Comparison of ENCODE assay signal across 31 mouse cellular contexts in genomic region chr14:115077340-115077739, GRCm38 (mm10). TPM values are rescaled to one million over a fixed set of nuclear protein-coding genes. Genes with fewer than 3 reads are reported as not detected.
A peak's percentile ranks its signal among the peaks of the same experiment; 100 is the strongest.
DNase-seq lines count a peak whose midpoint lies in the region; ATAC-seq lines count a peak whose summit lies in the region.
"Had no signal": no experiment of that assay in that cellular context is flagged by ENCODE, and none has a peak within 500 bp of the region (broad histone marks: within the 10 kb centered on the region; RNA-seq: fewer than 3 reads in every experiment).

No protein-coding gene starts in this region.

- peak; percentile 45 for ATAC-seq in forebrain, embryonic 11.5 days (replicated peaks; ENCODE audit: low FRiP score)
- ATAC-seq in forebrain, embryonic 15.5 days (replicated peaks): no peak
- ATAC-seq in midbrain, embryonic 14.5 days (ENCODE audit: low FRiP score, low TSS enrichment): no peak
- peak; percentile 72 for ATAC-seq in neural tube, embryonic 12.5 days (ENCODE audit: low FRiP score, low read depth)
- no peak for ATAC-seq in CD4-positive, CD25-positive, alpha-beta regulatory T cell, adult 4 months
- ATAC-seq in megakaryocyte progenitor cell, adult 5-6 weeks (replicated peaks; ENCODE audit: poor library complexity): no peak
- ATAC-seq: forebrain, embryonic 16.5 days had no signal

- no peaks in the 10 kb centered on the region for H3K27me3 ChIP-seq in forebrain, embryonic 11.5 days (ENCODE audit: control insufficient read depth, insufficient read depth, low read length)
- no peaks in the 10 kb centered on the region for H3K27me3 ChIP-seq in forebrain, embryonic 15.5 days
- no peaks in the 10 kb centered on the region for H3K27me3 ChIP-seq in midbrain, embryonic 10.5 days (ENCODE audit: low read depth, poor library complexity, severe bottlenecking)
- H3K27me3 ChIP-seq in midbrain, embryonic 14.5 days (ENCODE audit: control insufficient read depth, insufficient read depth, low read length): no peaks in the 10 kb centered on the region
- no peaks in the 10 kb centered on the region for H3K27me3 ChIP-seq in neural tube, embryonic 12.5 days (replicated peaks)
- H3K27me3 ChIP-seq: embryonic facial prominence, embryonic 12.5 days; heart, embryonic 12.5 days; kidney, embryonic 15.5 days; limb, embryonic 12.5 days; lung, embryonic 15.5 days; stomach, embryonic 15.5 days had no signal

- H3K4me2 ChIP-seq in forebrain, embryonic 11.5 days (ENCODE audit: low read depth, low read length, severe bottlenecking): no peak overlapping the region
- no peak overlapping the region for H3K4me2 ChIP-seq in forebrain, embryonic 15.5 days (replicated peaks)
- no peak overlapping the region for H3K4me2 ChIP-seq in midbrain, embryonic 14.5 days (ENCODE audit: low read length)
- H3K4me2 ChIP-seq in neural tube, embryonic 12.5 days (replicated peaks): peak overlapping the region; percentile 35; the same call in 1 of the 2 replicates
- H3K4me2 ChIP-seq: embryonic facial prominence, embryonic 12.5 days; heart, embryonic 12.5 days; kidney, embryonic 15.5 days; limb, embryonic 12.5 days; lung, embryonic 15.5 days; stomach, embryonic 15.5 days had no signal

- no peak overlapping the region for H3K4me3 ChIP-seq in forebrain, embryonic 11.5 days (ENCODE audit: low read depth, low read length)
- H3K4me3 ChIP-seq in forebrain, embryonic 15.5 days: no peak overlapping the region
- H3K4me3 ChIP-seq in midbrain, embryonic 10.5 days: no peak overlapping the region
- H3K4me3 ChIP-seq in midbrain, embryonic 14.5 days (replicated peaks; ENCODE audit: low read depth, low read length): no peak overlapping the region
- no peak overlapping the region for H3K4me3 ChIP-seq in neural tube, embryonic 12.5 days
- H3K4me3 ChIP-seq: embryonic facial prominence, embryonic 12.5 days; gastrocnemius, adult 2 months; heart, adult 2 months; heart, embryonic 12.5 days; kidney, embryonic 15.5 days; limb, embryonic 12.5 days; lung, embryonic 15.5 days; stomach, embryonic 15.5 days had no signal

- H3K9ac ChIP-seq in forebrain, embryonic 11.5 days (ENCODE audit: low read length): no peak overlapping the region
- no peak overlapping the region for H3K9ac ChIP-seq in forebrain, embryonic 15.5 days (replicated peaks)
- H3K9ac ChIP-seq in midbrain, embryonic 14.5 days (replicated peaks; ENCODE audit: low read length): no peak overlapping the region
- no peak overlapping the region for H3K9ac ChIP-seq in neural tube, embryonic 12.5 days
- H3K9ac ChIP-seq: embryonic facial prominence, embryonic 12.5 days; heart, embryonic 12.5 days; kidney, embryonic 15.5 days; limb, embryonic 12.5 days; lung, embryonic 15.5 days; stomach, embryonic 15.5 days had no signal

- H3K9me3 ChIP-seq in forebrain, embryonic 11.5 days (ENCODE audit: control insufficient read depth, low read length): no peaks in the 10 kb centered on the region
- no peaks in the 10 kb centered on the region for H3K9me3 ChIP-seq in forebrain, embryonic 15.5 days
- H3K9me3 ChIP-seq in midbrain, embryonic 10.5 days (replicated peaks): no peaks in the 10 kb centered on the region
- H3K9me3 ChIP-seq in midbrain, embryonic 14.5 days (ENCODE audit: control insufficient read depth, low read length): no peaks in the 10 kb centered on the region
- no peaks in the 10 kb centered on the region for H3K9me3 ChIP-seq in neural tube, embryonic 12.5 days
- H3K9me3 ChIP-seq: embryonic facial prominence, embryonic 12.5 days; heart, embryonic 12.5 days; kidney, embryonic 15.5 days; limb, embryonic 12.5 days; lung, embryonic 15.5 days; stomach, embryonic 15.5 days had no signal

- no peak overlapping the region for H3K27ac ChIP-seq in forebrain, embryonic 11.5 days (ENCODE audit: low read depth, low read length)
- H3K27ac ChIP-seq in forebrain, embryonic 15.5 days (replicated peaks): no peak overlapping the region
- H3K27ac ChIP-seq in midbrain, embryonic 10.5 days (replicated peaks): no peak overlapping the region
- H3K27ac ChIP-seq in midbrain, embryonic 14.5 days (replicated peaks; ENCODE audit: low read depth, low read length): no peak overlapping the region
- no peak overlapping the region for H3K27ac ChIP-seq in neural tube, embryonic 12.5 days
- H3K27ac ChIP-seq: embryonic facial prominence, embryonic 12.5 days; gastrocnemius, adult 2 months; heart, adult 2 months; kidney, embryonic 15.5 days; limb, embryonic 12.5 days; lung, embryonic 15.5 days; stomach, embryonic 15.5 days had no signal

- DNase-seq in forebrain, embryonic 11.5 days (ENCODE audit: low spot score): no peak
- peak; percentile 28 for DNase-seq in midbrain, embryonic 10.5 days (ENCODE audit: low spot score)
- no peak for DNase-seq in midbrain, embryonic 14.5 days
- DNase-seq in neural tube, embryonic 10.5 days (ENCODE audit: extremely low spot score, low spot score): no peak
- DNase-seq: adrenal gland, postnatal 25 days; cerebellum, adult 11-12 months; cerebellum, adult 9-11 months; gastrocnemius, adult 2 months; gastrocnemius, postnatal 36 days; heart, adult 2 months; kidney, adult 18-20 months; kidney, postnatal 25 days; right cerebral cortex, postnatal 25 days had no signal

- H3K36me3 ChIP-seq in forebrain, embryonic 11.5 days (ENCODE audit: control insufficient read depth, insufficient read depth, low read length): no peaks in the 10 kb centered on the region
- H3K36me3 ChIP-seq in forebrain, embryonic 15.5 days: no peaks in the 10 kb centered on the region
- no peaks in the 10 kb centered on the region for H3K36me3 ChIP-seq in midbrain, embryonic 10.5 days
- no peaks in the 10 kb centered on the region for H3K36me3 ChIP-seq in midbrain, embryonic 14.5 days (ENCODE audit: control insufficient read depth, insufficient read depth, low read length)
- H3K36me3 ChIP-seq in neural tube, embryonic 12.5 days: no peaks in the 10 kb centered on the region
- H3K36me3 ChIP-seq: embryonic facial prominence, embryonic 12.5 days; heart, embryonic 12.5 days; kidney, embryonic 15.5 days; limb, embryonic 12.5 days; lung, embryonic 15.5 days; stomach, embryonic 15.5 days had no signal

- WGBS in forebrain, embryonic 11.5 days: 54% methylated on average over 9 of the region's 9 CpGs
- WGBS in forebrain, embryonic 15.5 days: 46% methylated on average over 9 of the region's 9 CpGs
- 62% methylated on average over 9 of the region's 9 CpGs for WGBS in midbrain, embryonic 10.5 days
- 46% methylated on average over 9 of the region's 9 CpGs for WGBS in midbrain, embryonic 14.5 days
- 27% methylated on average over 9 of the region's 9 CpGs for WGBS in neural tube, embryonic 12.5 days

- H3K4me1 ChIP-seq in forebrain, embryonic 11.5 days (replicated peaks; ENCODE audit: control insufficient read depth, insufficient read depth, low read length): 0 out of 2 replicates have a peak, but pooled peaks cover 3% of the 10 kb centered on the region
- H3K4me1 ChIP-seq in forebrain, embryonic 15.5 days: 0 out of 2 replicates have a peak, but pooled peaks cover 4% of the 10 kb centered on the region
- H3K4me1 ChIP-seq in midbrain, embryonic 10.5 days: peaks cover 4% of the 10 kb centered on the region
- no peaks in the 10 kb centered on the region for H3K4me1 ChIP-seq in midbrain, embryonic 14.5 days (ENCODE audit: control insufficient read depth, insufficient read depth, low read length)
- peaks cover 3% of the 10 kb centered on the region; the same call in 1 of the 2 replicates for H3K4me1 ChIP-seq in neural tube, embryonic 12.5 days
- H3K4me1 ChIP-seq: embryonic facial prominence, embryonic 12.5 days; heart, embryonic 12.5 days; kidney, embryonic 15.5 days; limb, embryonic 12.5 days; lung, embryonic 15.5 days; stomach, embryonic 15.5 days had no signal

RNA-seq across cellular contexts. Expression of gene Gpc5, which starts 14.7 kb away (rescaled TPM):
- 0.48 and 0.57 TPM in 2 replicates for polyA plus RNA-seq in forebrain, embryonic 11.5 days (2014; fragmentation: Nextera tagmentation; extraction: Ambion mirVana)
- polyA plus RNA-seq in forebrain, embryonic 15.5 days (2015; fragmentation: Nextera tagmentation; extraction: Ambion mirVana): 1.7 and 2.1 TPM in 2 replicates
- polyA plus RNA-seq in midbrain, embryonic 10.5 days (2016; fragmentation: Nextera tagmentation; extraction: Ambion mirVana): 0.30 and 0.83 TPM in 2 replicates
- 5.4 and 5.5 TPM in 2 replicates for polyA plus RNA-seq in midbrain, embryonic 14.5 days (2014; fragmentation: Nextera tagmentation; extraction: Ambion mirVana)
- polyA plus RNA-seq in neural tube, embryonic 12.5 days (2016; fragmentation: Nextera tagmentation; extraction: Ambion mirVana): 1.4 and 1.8 TPM in 2 replicates
- polyA plus RNA-seq in CD4-positive, CD25-positive, alpha-beta regulatory T cell, adult 4 months (2017; shearing (Covaris generic)): under 1 TPM in 1 of 2 experiments, not detected in 1; 0.30 TPM
- not detected in 2 replicates for total RNA-seq in megakaryocyte progenitor cell, adult 5-6 weeks (2015)
- not detected in 2 replicates for total RNA-seq in megakaryocyte progenitor cell, adult 5-6 weeks (2017)
- total RNA-seq: common myeloid progenitor, adult 5-6 weeks; gastrocnemius, adult 2 months; gastrocnemius, postnatal 36 days; heart, adult 2 months; hematopoietic stem cell, adult 5-6 weeks; liver, adult 2 months; megakaryocyte, adult 5-6 weeks; monocyte, adult 5-6 weeks had no signal
- polyA plus RNA-seq: heart, adult 2 months; heart, postnatal 0 days; liver, adult 2 months; urinary bladder, adult 2 months had no signal

Comparison
In these comparisons a context has a peak if more than half of its experiments do, and no peak if none do; other contexts are left out.
1. ATAC-seq: peak in forebrain, embryonic 11.5 days (single experiment) and neural tube, embryonic 12.5 days (single experiment); none in forebrain, embryonic 15.5 days (single experiment), midbrain, embryonic 14.5 days (single experiment), CD4-positive, CD25-positive, alpha-beta regulatory T cell, adult 4 months (single experiment) and megakaryocyte progenitor cell, adult 5-6 weeks (single experiment).